Mouse (Mus musculus) testis, adult 10 weeks (tissue): Measurements from ENCODE around the gene Ocel1. TPM values are rescaled to one million over a fixed set of nuclear protein-coding genes. Genes with fewer than 3 reads are reported as not detected.

Experiments used
- polyA plus RNA-seq: library from polyadenylated mRNA; stranded (reverse); fragments of 350-450 nt; fragmentation: Illumina TruSeq; extraction: RNeasy Lipid Tissue Mini Kit (QIAGEN cat#74804); gene quantifications from one replicate; pipeline ENCODE4 v1.2.3, GENCODE M21; 2014; ENCODE audit warnings: low read depth, low replicate concordance

Gene Ocel1
- 6.8 TPM for polyA plus RNA-seq

GRCm38 (mm10) chr8:71371236-71371848, at the start of gene Ocel1:
TSS of gene Ocel1 (plus strand) at chr8:71371298.

DNA sequence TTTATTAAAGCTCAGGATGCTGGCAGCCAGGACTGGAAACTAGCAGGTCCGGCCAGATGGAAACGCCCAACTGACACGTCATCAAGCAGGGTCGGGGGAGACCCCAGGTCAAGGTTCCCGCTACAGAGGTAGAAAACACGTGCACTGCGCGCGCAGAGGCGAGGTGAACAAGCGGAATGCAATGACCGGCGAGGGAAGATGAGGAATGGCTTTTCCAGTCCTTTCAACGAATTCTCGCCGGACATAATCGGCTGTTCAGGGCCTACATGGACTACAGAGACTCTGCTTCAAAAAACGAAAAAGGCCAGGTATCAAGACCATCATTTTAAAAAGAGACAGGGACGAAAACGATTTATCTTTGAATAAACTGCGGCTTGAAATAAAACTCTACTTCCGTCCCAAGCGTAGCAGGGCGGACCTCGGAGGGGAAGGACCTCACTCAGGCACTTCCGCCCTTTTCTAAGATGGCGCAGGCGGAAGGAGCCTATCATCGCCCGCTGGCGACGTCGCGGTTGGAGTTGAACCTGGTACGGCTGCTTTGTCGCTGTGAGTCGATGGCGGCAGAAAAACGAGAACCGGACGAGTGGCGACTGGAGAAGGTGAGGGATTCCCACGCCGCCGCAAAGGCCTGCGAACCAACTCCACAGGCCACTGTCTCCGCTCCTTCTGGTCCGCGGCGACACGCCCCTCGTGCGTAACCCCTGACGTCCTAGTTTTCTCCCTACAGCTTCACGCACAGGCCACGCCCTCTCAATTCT, 4.1 kb upstream of the Ocel1 start, which contains the start of gene Use1:
Use1 (plus strand) TSS at position 78 of the 758 bp plus-strand sequence.

GRCm38 (mm10) chr8:71381421-71381970, 10.4 kb downstream of the Ocel1 start, which contains the start of gene Nr2f6:
TSS of gene Nr2f6 (minus strand) at chr8:71381960.

GRCm38 (mm10) chr8:71395629-71396028, 24.5 kb downstream of the Ocel1 start, which contains the start of gene Ushbp1:
TSS of gene Ushbp1 (minus strand) at chr8:71395802.

DNA sequence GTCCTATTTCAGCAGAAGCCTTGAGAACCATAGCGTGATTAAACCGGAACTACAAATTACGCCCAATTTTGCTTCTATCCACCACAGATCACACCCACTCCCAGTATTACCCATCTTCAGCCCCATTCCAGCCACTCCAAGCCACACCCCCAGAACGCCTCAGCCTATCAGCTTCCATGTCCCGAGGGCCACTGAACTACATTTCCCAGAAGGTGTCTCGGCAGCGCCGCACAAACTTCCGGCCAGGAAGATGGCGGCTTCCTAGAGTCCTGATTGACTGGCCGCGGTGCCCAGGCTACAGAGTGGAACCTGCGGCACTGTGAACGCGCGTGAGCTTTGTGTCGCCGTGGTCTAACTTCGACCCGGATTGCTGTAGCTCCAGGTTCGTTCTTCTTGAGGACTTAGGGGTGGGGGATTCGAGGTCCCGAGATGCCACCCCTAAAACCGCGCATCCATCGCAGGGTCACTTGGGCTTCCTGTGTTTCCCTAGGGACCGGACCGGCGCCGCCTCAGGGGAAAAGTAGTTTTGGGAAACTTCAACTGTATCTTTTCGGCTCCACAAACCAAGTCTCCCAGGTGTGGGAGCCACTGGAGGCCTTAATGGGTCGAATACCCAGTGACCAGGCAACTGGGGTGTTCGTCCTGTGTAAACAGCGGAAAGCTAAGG, 25.7 kb downstream of the Ocel1 start, which contains the start of gene Babam1:
Babam1 (plus strand) TSS at position 223 of the 667 bp plus-strand sequence.

DNA sequence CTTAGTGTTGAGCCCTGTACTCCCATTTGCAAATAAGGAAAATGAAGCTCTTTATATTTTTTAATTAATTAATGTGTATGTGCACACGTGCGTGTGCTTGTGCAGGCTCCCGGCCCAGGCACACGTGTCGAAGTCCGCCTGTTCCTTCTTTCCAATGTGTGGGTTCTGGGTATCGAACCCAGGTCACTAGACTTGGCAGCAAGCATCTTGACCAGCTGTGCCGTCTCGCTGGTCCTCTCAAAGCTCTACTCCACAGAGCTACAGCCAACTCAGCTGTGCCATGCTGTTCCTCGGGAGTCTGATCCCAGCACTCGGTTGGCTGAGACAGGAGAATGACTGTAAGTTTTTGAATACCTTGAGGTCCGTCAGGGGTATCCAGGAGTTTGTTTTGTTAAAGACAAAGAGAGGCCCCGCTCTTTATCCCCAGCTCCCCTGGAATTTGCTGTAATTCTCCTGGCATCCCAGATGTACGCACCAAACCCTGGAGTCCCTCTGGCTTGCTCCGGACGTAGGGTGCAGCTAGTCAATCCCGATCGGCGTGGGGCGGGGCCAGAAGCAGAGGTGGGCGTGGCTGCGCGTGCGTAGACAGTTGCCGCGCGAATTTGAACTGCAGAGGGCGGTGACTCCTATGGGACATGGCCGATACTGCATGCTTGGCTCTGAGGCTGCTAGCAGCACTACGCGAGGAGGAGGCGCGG, 34.5 kb downstream of the Ocel1 start, which contains the start of gene Ankle1:
Ankle1 (plus strand) TSS at position 610 of the 698 bp plus-strand sequence.

Other genes with a start within 250 kb of the Ocel1 start
- gene Myo9b, start 98.6 kb upstream of the Ocel1 start, polyA plus RNA-seq = 3.1 TPM
- gene Haus8, start 98.4 kb upstream of the Ocel1 start, polyA plus RNA-seq = 3.9 TPM
- 4.1 TPM for gene Use1, start 4.5 kb upstream of the Ocel1 start, polyA plus RNA-seq
- gene Nr2f6, start 10.7 kb downstream of the Ocel1 start, polyA plus RNA-seq = 1.0 TPM
- 0.08 TPM for gene Ushbp1, start 24.5 kb downstream of the Ocel1 start, polyA plus RNA-seq
- gene Babam1, start 25.6 kb downstream of the Ocel1 start, polyA plus RNA-seq = 10.7 TPM
- 0.49 TPM for gene Ankle1, start 34.7 kb downstream of the Ocel1 start, polyA plus RNA-seq
- gene Abhd8, start 92.4 kb downstream of the Ocel1 start, polyA plus RNA-seq = 2.9 TPM
- gene Mrpl34, start 93.7 kb downstream of the Ocel1 start, polyA plus RNA-seq = 2.6 TPM
- 12.2 TPM for gene Dda1, start 97.9 kb downstream of the Ocel1 start, polyA plus RNA-seq
- 0.07 TPM for gene Ano8, start 114.7 kb downstream of the Ocel1 start, polyA plus RNA-seq
- 0.59 TPM for gene Gtpbp3, start 116.8 kb downstream of the Ocel1 start, polyA plus RNA-seq
- gene Plvap, start 140.5 kb downstream of the Ocel1 start, polyA plus RNA-seq = not detected
- not detected for gene Ccdc194, start 154.4 kb downstream of the Ocel1 start, polyA plus RNA-seq
- 0.88 TPM for gene Bst2, start 166.2 kb downstream of the Ocel1 start, polyA plus RNA-seq
- 1.1 TPM for gene Mvb12a, start 171.6 kb downstream of the Ocel1 start, polyA plus RNA-seq
- gene Tmem221, start 187.6 kb downstream of the Ocel1 start, polyA plus RNA-seq = 0.34 TPM
- 0.38 TPM for gene Nxnl1, start 195.3 kb downstream of the Ocel1 start, polyA plus RNA-seq
- 2.4 TPM for gene Slc27a1, start 197.6 kb downstream of the Ocel1 start, polyA plus RNA-seq
- gene Pgls, start 220.9 kb downstream of the Ocel1 start, polyA plus RNA-seq = 0.36 TPM
- gene Fam129c, start 226.3 kb downstream of the Ocel1 start, polyA plus RNA-seq = 1.4 TPM
- gene Colgalt1, start 239.7 kb downstream of the Ocel1 start, polyA plus RNA-seq = 17.1 TPM